In genomic region chr7:28969672-28970394, GRCm38 (mm10) we compare ENCODE assay signal across 11 mouse cellular contexts. TPM values are rescaled to one million over a fixed set of nuclear protein-coding genes. Genes with fewer than 3 reads are reported as not detected.
DNase-seq lines count a peak whose midpoint lies in the region; ATAC-seq and TF ChIP-seq lines count a peak whose summit lies in the region.
"Had no signal": no experiment of that assay in that cellular context is flagged by ENCODE, and none has a peak within 500 bp of the region (broad histone marks: within the 10 kb centered on the region; RNA-seq: fewer than 3 reads in every experiment).

No protein-coding gene starts in this region.

- no peak for DNase-seq in heart, postnatal 0 days (ENCODE audit: low spot score)
- no peak for DNase-seq in heart, adult 2 months
- no peak for DNase-seq in MEL (ENCODE audit: low read depth, low spot score)
- DNase-seq in kidney, adult 2 months: peak; percentile 63
- peak; percentile 56 for DNase-seq in lung, postnatal 10 days
- no peak for DNase-seq in forebrain, embryonic 11.5 days (ENCODE audit: low spot score)
- DNase-seq in cerebellum, adult 11-12 months: no peak
- DNase-seq in layer of hippocampus, postnatal 25 days (ENCODE audit: extremely low spot score in 1 of 2, low spot score in 1 of 2): no peak
- DNase-seq: thymus, adult 2 months had no signal

- no peaks in the 10 kb centered on the region for H3K79me2 ChIP-seq in heart, adult 2 months (replicated peaks; ENCODE audit: control insufficient read depth, insufficient read depth, low read length)
- no peaks in the 10 kb centered on the region for H3K79me2 ChIP-seq in MEL (ENCODE audit: control insufficient read depth, insufficient read depth, low read length, poor library complexity)

- no peak for TF ChIP-seq POLR2A in heart, adult 2 months (IDR thresholded peaks at IDR 0.05; ENCODE audit: insufficient read depth, low read depth, low read length)
- no peak for TF ChIP-seq POLR2A in MEL (IDR thresholded peaks at IDR 0.05; ENCODE audit: control insufficient read depth in 1 of 2, insufficient read depth in 1 of 2, low read depth in 1 of 2, low read length in 2 of 2, poor library complexity in 1 of 2)
- TF ChIP-seq POLR2A in kidney, adult 2 months (IDR thresholded peaks at IDR 0.05; ENCODE audit: low read depth, low read length): no peak

- WGBS in heart, postnatal 0 days: 46% methylated on average over 12 of the region's 12 CpGs
- 51% methylated on average over 12 of the region's 12 CpGs for WGBS in heart, adult 2 months
- WGBS in kidney, adult 2 months: 23% methylated on average over 12 of the region's 12 CpGs
- 83% methylated on average over 12 of the region's 12 CpGs for WGBS in forebrain, embryonic 11.5 days

- peaks cover 25% of the 10 kb centered on the region for H3K36me3 ChIP-seq in heart, postnatal 0 days (replicated peaks; ENCODE audit: control insufficient read depth, insufficient read depth, low read length)
- H3K36me3 ChIP-seq in heart, adult 2 months (ENCODE audit: control insufficient read depth, insufficient read depth, low read length): no peaks in the 10 kb centered on the region
- peaks cover 0 to 3% of the 10 kb centered on the region in 2 experiments; a peak in 2 of 4 replicates for H3K36me3 ChIP-seq in MEL (ENCODE audit: control insufficient read depth in 1 of 2, insufficient read depth in 2 of 2, low read length in 2 of 2)
- H3K36me3 ChIP-seq in kidney, adult 2 months (ENCODE audit: control insufficient read depth, insufficient read depth, low read length): no peaks in the 10 kb centered on the region
- peaks cover 7% of the 10 kb centered on the region for H3K36me3 ChIP-seq in forebrain, embryonic 11.5 days (ENCODE audit: control insufficient read depth, insufficient read depth, low read length)

- no peaks in the 10 kb centered on the region for H3K27me3 ChIP-seq in heart, postnatal 0 days (ENCODE audit: control insufficient read depth, insufficient read depth, low read length)
- H3K27me3 ChIP-seq in heart, adult 2 months (ENCODE audit: control insufficient read depth, insufficient read depth, low read length): no peaks in the 10 kb centered on the region
- H3K27me3 ChIP-seq in MEL (ENCODE audit: control insufficient read depth in 1 of 2, insufficient read depth in 2 of 2, low read length in 2 of 2): no peaks in the 10 kb centered on the region
- H3K27me3 ChIP-seq in kidney, adult 2 months (replicated peaks; ENCODE audit: control insufficient read depth, insufficient read depth, low read length): no peaks in the 10 kb centered on the region
- no peaks in the 10 kb centered on the region for H3K27me3 ChIP-seq in forebrain, embryonic 11.5 days (ENCODE audit: control insufficient read depth, insufficient read depth, low read length)

- TF ChIP-seq EP300 in heart, postnatal 0 days (IDR thresholded peaks at IDR 0.05; ENCODE audit: low read depth): no peak
- TF ChIP-seq EP300 in heart, adult 2 months (IDR thresholded peaks at IDR 0.05; ENCODE audit: insufficient read depth, low read depth, low read length): no peak
- TF ChIP-seq EP300 in MEL (IDR thresholded peaks at IDR 0.05; ENCODE audit: low read depth in 1 of 2, low read length in 2 of 2): no peak

- peaks cover 10% of the 10 kb centered on the region for H3K4me1 ChIP-seq in heart, postnatal 0 days (ENCODE audit: control insufficient read depth, insufficient read depth)
- peaks cover 7% of the 10 kb centered on the region for H3K4me1 ChIP-seq in heart, adult 2 months (ENCODE audit: control insufficient read depth, insufficient read depth, low read length)
- H3K4me1 ChIP-seq in MEL (ENCODE audit: control insufficient read depth in 1 of 2, insufficient read depth in 2 of 2, low read length in 2 of 2): no peaks in the 10 kb centered on the region
- H3K4me1 ChIP-seq in kidney, adult 2 months (ENCODE audit: control insufficient read depth, insufficient read depth, low read length): peaks cover 21% of the 10 kb centered on the region
- no peaks in the 10 kb centered on the region for H3K4me1 ChIP-seq in forebrain, embryonic 11.5 days (replicated peaks; ENCODE audit: control insufficient read depth, insufficient read depth, low read length)

- no peak for TF ChIP-seq CTCF in heart, postnatal 0 days (IDR thresholded peaks at IDR 0.05; ENCODE audit: low read depth)
- no peak for TF ChIP-seq CTCF in heart, adult 2 months (IDR thresholded peaks at IDR 0.05)
- no peak for TF ChIP-seq CTCF in MEL (IDR thresholded peaks at IDR 0.05 in 2 of 3, conservative IDR thresholded peaks at IDR 0.05 in 1 of 3; ENCODE audit: control insufficient read depth in 1 of 3, insufficient read depth in 1 of 3, low read depth in 2 of 3, low read length in 3 of 3, poor library complexity in 1 of 3, severe bottlenecking in 1 of 3)
- TF ChIP-seq CTCF in kidney, adult 2 months (conservative IDR thresholded peaks at IDR 0.05; ENCODE audit: insufficient read depth, insufficient read length, low read depth, low read length): no peak

- no peak overlapping the region for H3K4me2 ChIP-seq in heart, postnatal 0 days (ENCODE audit: low read depth, low read length)
- no peak overlapping the region for H3K4me2 ChIP-seq in forebrain, embryonic 11.5 days (ENCODE audit: low read depth, low read length, severe bottlenecking)

- no peak for TF ChIP-seq RAD21 in MEL (IDR thresholded peaks at IDR 0.05; ENCODE audit: low read depth, low read length)

- intact Hi-C loops in heart, adult 2 months (cut with DNase I): loop anchor here (5.0 kb wide), 2 partner anchors 33 to 193 kb away; no protein-coding TSS in a partner anchor

- H3K27ac ChIP-seq in heart, postnatal 0 days (ENCODE audit: low read depth): no peak overlapping the region
- no peak overlapping the region for H3K27ac ChIP-seq in heart, adult 2 months
- H3K27ac ChIP-seq in MEL (ENCODE audit: control insufficient read depth, low read depth, low read length): no peak overlapping the region
- H3K27ac ChIP-seq in kidney, adult 2 months (ENCODE audit: insufficient read depth, low read depth, low read length): peak overlapping the region; percentile 19; the same call in 1 of the 2 replicates
- no peak overlapping the region for H3K27ac ChIP-seq in forebrain, embryonic 11.5 days (ENCODE audit: low read depth, low read length)

- ATAC-seq in heart, postnatal 0 days (ENCODE audit: insufficient read depth, low read depth): no peak
- no peak for ATAC-seq in forebrain, embryonic 11.5 days (replicated peaks; ENCODE audit: low FRiP score)
- ATAC-seq: forebrain, embryonic 16.5 days had no signal

- H3K9ac ChIP-seq in heart, postnatal 0 days (replicated peaks; ENCODE audit: low read depth, low read length): peak overlapping the region; percentile 29; the same call in 1 of the 2 replicates
- H3K9ac ChIP-seq in heart, adult 2 months (ENCODE audit: low read depth, low read length): no peak overlapping the region
- H3K9ac ChIP-seq in MEL (ENCODE audit: control insufficient read depth, low read depth, low read length, poor library complexity, severe bottlenecking): no peak overlapping the region
- H3K9ac ChIP-seq in forebrain, embryonic 11.5 days (ENCODE audit: low read length): no peak overlapping the region

- H3K4me3 ChIP-seq in heart, postnatal 0 days (ENCODE audit: low read depth, low read length): no peak overlapping the region
- H3K4me3 ChIP-seq in heart, adult 2 months: no peak overlapping the region
- H3K4me3 ChIP-seq in MEL (ENCODE audit: control insufficient read depth in 1 of 2, insufficient read depth in 1 of 2, low read depth in 2 of 2, low read length in 2 of 2): no peak overlapping the region
- no peak overlapping the region for H3K4me3 ChIP-seq in kidney, adult 2 months (ENCODE audit: insufficient read depth, low read depth, low read length)
- no peak overlapping the region for H3K4me3 ChIP-seq in forebrain, embryonic 11.5 days (ENCODE audit: low read depth, low read length)

- no peaks in the 10 kb centered on the region for H3K9me3 ChIP-seq in heart, postnatal 0 days (replicated peaks; ENCODE audit: control insufficient read depth, low read length)
- no peaks in the 10 kb centered on the region for H3K9me3 ChIP-seq in MEL (replicated peaks; ENCODE audit: insufficient read depth, low read length)
- no peaks in the 10 kb centered on the region for H3K9me3 ChIP-seq in forebrain, embryonic 11.5 days (ENCODE audit: control insufficient read depth, low read length)
- H3K9me3 ChIP-seq: G1E had no signal

RNA-seq across cellular contexts. Expression of gene Actn4, which starts 7.7 kb away (rescaled TPM):
- total RNA-seq in heart, postnatal 0 days (2014; rRNA removed; ENCODE audit: low replicate concordance): 120 and 139 TPM in 2 replicates
- 135 and 171 TPM in 2 replicates for polyA plus RNA-seq in heart, postnatal 0 days (2015; fragmentation: Nextera tagmentation; extraction: Ambion mirVana)
- 10 to 100 TPM; 66.1 to 85.7 TPM for total RNA-seq in heart, adult 2 months (2021)
- 123 and 132 TPM in 2 replicates for polyA plus RNA-seq in heart, adult 2 months (2012; rRNA removed)
- total RNA-seq in MEL (2012; rRNA removed): 60.5 and 66.3 TPM in 2 replicates
- 100 to 1,000 TPM in 1 of 2 experiments, not detected in 1; 267 TPM for polyA plus RNA-seq in MEL (2012; ENCODE audit: insufficient read depth in 1 of 2, insufficient read length in 2 of 2, low read depth in 1 of 2, low replicate concordance in 2 of 2, missing spikeins in 1 of 2)
- polyA plus RNA-seq in kidney, adult 2 months (2012; rRNA removed): 340 and 367 TPM in 2 replicates
- polyA plus RNA-seq in forebrain, embryonic 11.5 days (2014; fragmentation: Nextera tagmentation; extraction: Ambion mirVana): 182 and 199 TPM in 2 replicates
- 100 to 1,000 TPM; 124 to 129 TPM for total RNA-seq in layer of hippocampus, postnatal 25 days (2021)

RNA-seq across cellular contexts. Expression of gene Eif3k, which starts 11.8 kb away (rescaled TPM):
- 366 and 476 TPM in 2 replicates for total RNA-seq in heart, postnatal 0 days (2014; rRNA removed; ENCODE audit: low replicate concordance)
- polyA plus RNA-seq in heart, postnatal 0 days (2015; fragmentation: Nextera tagmentation; extraction: Ambion mirVana): 261 and 264 TPM in 2 replicates
- total RNA-seq in heart, adult 2 months (2021): 100 to 1,000 TPM; 156 to 177 TPM
- polyA plus RNA-seq in heart, adult 2 months (2012; rRNA removed): 221 and 283 TPM in 2 replicates
- 525 and 545 TPM in 2 replicates for total RNA-seq in MEL (2012; rRNA removed)
- 100 to 1,000 TPM in 1 of 2 experiments, not detected in 1; 671 TPM for polyA plus RNA-seq in MEL (2012; ENCODE audit: insufficient read depth in 1 of 2, insufficient read length in 2 of 2, low read depth in 1 of 2, low replicate concordance in 2 of 2, missing spikeins in 1 of 2)
- 321 and 343 TPM in 2 replicates for polyA plus RNA-seq in kidney, adult 2 months (2012; rRNA removed)
- polyA plus RNA-seq in forebrain, embryonic 11.5 days (2014; fragmentation: Nextera tagmentation; extraction: Ambion mirVana): 341 and 343 TPM in 2 replicates
- 100 to 1,000 TPM; 179 to 185 TPM for total RNA-seq in layer of hippocampus, postnatal 25 days (2021)

RNA-seq across cellular contexts. Expression of gene Map4k1, which starts 12.0 kb away (rescaled TPM):
- 0.15 TPM in 1 of 2 replicates, not detected in the other for total RNA-seq in heart, postnatal 0 days (2014; rRNA removed; ENCODE audit: low replicate concordance)
- polyA plus RNA-seq in heart, postnatal 0 days (2015; fragmentation: Nextera tagmentation; extraction: Ambion mirVana): 1.4 and 1.8 TPM in 2 replicates
- total RNA-seq in heart, adult 2 months (2021): 1 to 10 TPM in 1 of 2 experiments, under 1 TPM in 1; 0.91 to 1.1 TPM
- polyA plus RNA-seq in heart, adult 2 months (2012; rRNA removed): 2.7 and 3.4 TPM in 2 replicates
- 17.3 and 19.3 TPM in 2 replicates for total RNA-seq in MEL (2012; rRNA removed)
- polyA plus RNA-seq in MEL (2012; ENCODE audit: insufficient read depth in 1 of 2, insufficient read length in 2 of 2, low read depth in 1 of 2, low replicate concordance in 2 of 2, missing spikeins in 1 of 2): 10 to 100 TPM in 1 of 2 experiments, not detected in 1; 50.8 TPM
- 2.3 and 6.2 TPM in 2 replicates for polyA plus RNA-seq in kidney, adult 2 months (2012; rRNA removed)
- 5.9 and 6.4 TPM in 2 replicates for polyA plus RNA-seq in forebrain, embryonic 11.5 days (2014; fragmentation: Nextera tagmentation; extraction: Ambion mirVana)
- 1 to 10 TPM; 2.1 to 2.4 TPM for total RNA-seq in layer of hippocampus, postnatal 25 days (2021)

Comparison
In these comparisons a context has a peak if more than half of its experiments do, and no peak if none do; other contexts are left out.
1. DNase-seq: peak in kidney, adult 2 months (single experiment) and lung, postnatal 10 days (single experiment); none in heart, postnatal 0 days (single experiment), heart, adult 2 months (0 of 2), MEL (single experiment), forebrain, embryonic 11.5 days (single experiment), cerebellum, adult 11-12 months (single experiment) and layer of hippocampus, postnatal 25 days (0 of 2).